Mouse (Mus musculus) kidney, adult 8-10 months (tissue): ENCODE results near the gene Zfp667.
"Not testable (repeated sequence)": the region's sequence is repeated elsewhere in the genome, so short reads cannot be mapped to it uniquely, and the experiment has no call there.

Experiments
- DNase-seq, 2 experiments: peaks; one replicate each; pipeline ENCODE4 v3.0.0; 2022

The Zfp667 gene

GRCm38 (mm10) chr7:6285842-6286705, at the start of gene Zfp667:
Zfp667 (plus strand) TSS chr7:6286579.
- peak; percentile 94 to 95 for DNase-seq

GRCm38 (mm10) chr7:6239787-6240186, 46.6 kb upstream of the Zfp667 start:
- peak; percentile 10 to 20 for DNase-seq

GRCm38 (mm10) chr7:6240841-6241425, 45.4 kb upstream of the Zfp667 start:
- peak; percentile 28 to 44 for DNase-seq

GRCm38 (mm10) chr7:6244361-6245292, 41.8 kb upstream of the Zfp667 start:
- DNase-seq = peak; percentile 52 to 61

GRCm38 (mm10) chr7:6252410-6252809, 34.0 kb upstream of the Zfp667 start, which contains the start of gene Epp13:
Epp13 (plus strand) TSS chr7:6252710.
- DNase-seq = no peak

- DNase-seq = no peak
Measured at GRCm38 (mm10) chr7:6254451-6254850, 31.9 kb upstream of the Zfp667 start.

- DNase-seq = no peak
Measured at GRCm38 (mm10) chr7:6257386-6257785, 29.0 kb upstream of the Zfp667 start.

GRCm38 (mm10) chr7:6258232-6259220, 27.9 kb upstream of the Zfp667 start:
- DNase-seq = no peak

- not testable (repeated sequence) for DNase-seq
Measured at GRCm38 (mm10) chr7:6260004-6260403, 26.4 kb upstream of the Zfp667 start.

- no peak for DNase-seq
Measured at GRCm38 (mm10) chr7:6262120-6262519, 24.3 kb upstream of the Zfp667 start.

GRCm38 (mm10) chr7:6262984-6263383, 23.4 kb upstream of the Zfp667 start:
- no peak for DNase-seq

- peak in 1 of 2 experiments; percentile 40 for DNase-seq
Measured at GRCm38 (mm10) chr7:6265695-6266094, 20.7 kb upstream of the Zfp667 start.

GRCm38 (mm10) chr7:6277906-6278305, 8.5 kb upstream of the Zfp667 start:
- DNase-seq = no peak

GRCm38 (mm10) chr7:6282749-6283148, 3.6 kb upstream of the Zfp667 start:
- peak; percentile 59 to 82 for DNase-seq

GRCm38 (mm10) chr7:6283451-6284075, 2.8 kb upstream of the Zfp667 start:
- peak; percentile 72 to 82 for DNase-seq

GRCm38 (mm10) chr7:6284442-6285012, 1.9 kb upstream of the Zfp667 start:
- no peak for DNase-seq

- no peak for DNase-seq
Measured at GRCm38 (mm10) chr7:6285366-6285765, 1.0 kb upstream of the Zfp667 start.

GRCm38 (mm10) chr7:6286921-6287531, 647 bp downstream of the Zfp667 start:
- no peak for DNase-seq

GRCm38 (mm10) chr7:6291121-6291520, 4.7 kb downstream of the Zfp667 start:
- DNase-seq = not testable (repeated sequence)

- DNase-seq = not testable (repeated sequence)
Measured at GRCm38 (mm10) chr7:6300796-6301195, 14.4 kb downstream of the Zfp667 start.
